9 mouse cellular contexts compared by ENCODE assay signal in genomic region chr9:35318537-35319172, GRCm38 (mm10). TPM values are rescaled to one million over a fixed set of nuclear protein-coding genes. Genes with fewer than 3 reads are reported as not detected.
DNase-seq lines count a peak whose midpoint lies in the region; ATAC-seq lines count a peak whose summit lies in the region.
"Had no signal": no experiment of that assay in that cellular context is flagged by ENCODE, and none has a peak within 500 bp of the region (broad histone marks: within the 10 kb centered on the region; RNA-seq: fewer than 3 reads in every experiment).

No protein-coding gene starts in this region.

- H3K27me3 ChIP-seq in liver, embryonic 15.5 days, result no peaks in the 10 kb centered on the region
- H3K27me3 ChIP-seq in forebrain, embryonic 10.5 days (ENCODE audit: poor library complexity, severe bottlenecking), result peaks cover 95% of the 10 kb centered on the region
- H3K27me3 ChIP-seq in kidney, embryonic 16.5 days (ENCODE audit: insufficient read depth, low read length), result peaks cover 2% of the 10 kb centered on the region; the same call in 1 of the 2 replicates

- 0 out of 2 replicates have a peak, but pooled peaks have one; percentile 31 for ATAC-seq in liver, embryonic 15.5 days (ENCODE audit: insufficient read depth)
- ATAC-seq in kidney, embryonic 16.5 days (ENCODE audit: low FRiP score, low TSS enrichment), result peak; percentile 78
- no peak for ATAC-seq in megakaryocyte, adult 5-6 weeks (ENCODE audit: poor library complexity, severe bottlenecking)

- no peaks in the 10 kb centered on the region for H3K9me3 ChIP-seq in liver, embryonic 15.5 days (replicated peaks)
- H3K9me3 ChIP-seq in forebrain, embryonic 10.5 days, result no peaks in the 10 kb centered on the region
- H3K9me3 ChIP-seq in kidney, embryonic 16.5 days (ENCODE audit: low read length), result no peaks in the 10 kb centered on the region

- no peak overlapping the region for H3K27ac ChIP-seq in liver, embryonic 15.5 days (replicated peaks)
- H3K27ac ChIP-seq in forebrain, embryonic 10.5 days, result peak overlapping the region; percentile 72
- peak overlapping the region; percentile 74 for H3K27ac ChIP-seq in kidney, embryonic 16.5 days (ENCODE audit: low read length)
- H3K27ac ChIP-seq: macrophage had no signal

- intact Hi-C loops in heart, postnatal 14 days (cut with DNase I), result no loop called here

- H3K4me1 ChIP-seq in liver, embryonic 15.5 days (replicated peaks), result no peaks in the 10 kb centered on the region
- H3K4me1 ChIP-seq in forebrain, embryonic 10.5 days, result peaks cover 85% of the 10 kb centered on the region
- H3K4me1 ChIP-seq in kidney, embryonic 16.5 days (ENCODE audit: insufficient read depth, low read length), result peaks cover 26% of the 10 kb centered on the region

- WGBS in liver, embryonic 15.5 days (ENCODE audit: insufficient replicate concordance), result 29% methylated on average over 9 of the region's 9 CpGs
- 26% methylated on average over 9 of the region's 9 CpGs for WGBS in forebrain, embryonic 10.5 days
- WGBS in kidney, embryonic 16.5 days, result 21% methylated on average over 9 of the region's 9 CpGs

- no peak overlapping the region for H3K4me3 ChIP-seq in liver, embryonic 15.5 days (replicated peaks)
- H3K4me3 ChIP-seq in forebrain, embryonic 10.5 days, result no peak overlapping the region
- no peak overlapping the region for H3K4me3 ChIP-seq in kidney, embryonic 16.5 days (ENCODE audit: low read length)

- H3K9ac ChIP-seq in liver, embryonic 15.5 days, result no peak overlapping the region
- H3K9ac ChIP-seq in kidney, embryonic 16.5 days (replicated peaks; ENCODE audit: low read length), result no peak overlapping the region

- no peak overlapping the region; the same call in 1 of the 2 replicates for H3K4me2 ChIP-seq in liver, embryonic 15.5 days
- H3K4me2 ChIP-seq in kidney, embryonic 16.5 days (replicated peaks; ENCODE audit: low read depth, low read length), result peak overlapping the region; percentile 11; the same call in 1 of the 2 replicates

- DNase-seq in liver, result no peak
- peak; percentile 50 for DNase-seq in forebrain, embryonic 10.5 days (ENCODE audit: extremely low spot score, low spot score)
- peak; percentile 95 for DNase-seq in retina, postnatal 1 day
- DNase-seq in heart, postnatal 14 days, result no peak
- no peak for DNase-seq in left cerebral cortex, adult 18-20 months (ENCODE audit: low spot score in 2 of 2)

- no peaks in the 10 kb centered on the region for H3K36me3 ChIP-seq in liver, embryonic 15.5 days (replicated peaks)
- no peaks in the 10 kb centered on the region for H3K36me3 ChIP-seq in forebrain, embryonic 10.5 days (replicated peaks)
- H3K36me3 ChIP-seq in kidney, embryonic 16.5 days (ENCODE audit: insufficient read depth, low read length), result no peaks in the 10 kb centered on the region

RNA-seq across cellular contexts. Expression of gene Rpusd4, which starts 51.0 kb away (rescaled TPM):
- 11.5 and 11.7 TPM in 2 replicates for polyA plus RNA-seq in liver, embryonic 15.5 days (2015; fragmentation: Nextera tagmentation; extraction: Ambion mirVana)
- polyA plus RNA-seq in forebrain, embryonic 10.5 days (2016; fragmentation: Nextera tagmentation; extraction: Ambion mirVana), result 33.3 TPM in 2 replicates
- polyA plus RNA-seq in kidney, embryonic 16.5 days (2015; fragmentation: Nextera tagmentation; extraction: Ambion mirVana), result 33.5 and 33.7 TPM in 2 replicates
- 13.0 and 16.8 TPM in 2 replicates for total RNA-seq in megakaryocyte, adult 5-6 weeks (2015)
- 8.5 and 13.5 TPM in 2 replicates for total RNA-seq in megakaryocyte, adult 5-6 weeks (2017)
- 10 to 100 TPM; 10.8 to 10.9 TPM for total RNA-seq in heart, postnatal 14 days (2021)
- total RNA-seq in left cerebral cortex, adult 18-20 months (2021), result 10 to 100 TPM in 1 of 2 experiments, 1 to 10 TPM in 1; 9.8 to 10.8 TPM

RNA-seq across cellular contexts. Expression of gene Fam118b, which starts 51.0 kb away (rescaled TPM):
- 11.4 and 11.8 TPM in 2 replicates for polyA plus RNA-seq in liver, embryonic 15.5 days (2015; fragmentation: Nextera tagmentation; extraction: Ambion mirVana)
- 64.9 and 70.2 TPM in 2 replicates for polyA plus RNA-seq in forebrain, embryonic 10.5 days (2016; fragmentation: Nextera tagmentation; extraction: Ambion mirVana)
- polyA plus RNA-seq in kidney, embryonic 16.5 days (2015; fragmentation: Nextera tagmentation; extraction: Ambion mirVana), result 36.3 and 39.8 TPM in 2 replicates
- total RNA-seq in megakaryocyte, adult 5-6 weeks (2015), result 39.7 and 43.0 TPM in 2 replicates
- 17.8 and 21.1 TPM in 2 replicates for total RNA-seq in megakaryocyte, adult 5-6 weeks (2017)
- total RNA-seq in heart, postnatal 14 days (2021), result 10 to 100 TPM; 15.4 to 16.8 TPM
- 10 to 100 TPM; 20.3 to 25.2 TPM for total RNA-seq in left cerebral cortex, adult 18-20 months (2021)

Comparison
In these comparisons a context has a peak if more than half of its experiments do, and no peak if none do; other contexts are left out.
1. DNase-seq: peak in forebrain, embryonic 10.5 days (single experiment) and retina, postnatal 1 day (single experiment); none in liver (single experiment), heart, postnatal 14 days (0 of 2) and left cerebral cortex, adult 18-20 months (0 of 2).